In genomic region chr14:24544057-24544456, GRCm38 (mm10) we compare ENCODE assay signal across 9 mouse cellular contexts. TPM values are rescaled to one million over a fixed set of nuclear protein-coding genes. Genes with fewer than 3 reads are reported as not detected.
DNase-seq lines count a peak whose midpoint lies in the region; ATAC-seq and TF ChIP-seq lines count a peak whose summit lies in the region.
"Had no signal": no experiment of that assay in that cellular context is flagged by ENCODE, and none has a peak within 500 bp of the region (broad histone marks: within the 10 kb centered on the region; RNA-seq: fewer than 3 reads in every experiment).

No protein-coding gene starts in this region.

- H3K9me3 ChIP-seq in forebrain, embryonic 10.5 days: peaks cover 9% of the 10 kb centered on the region
- no peaks in the 10 kb centered on the region for H3K9me3 ChIP-seq in forebrain, embryonic 12.5 days
- peaks cover 10% of the 10 kb centered on the region for H3K9me3 ChIP-seq in E14TG2a.4 (ENCODE audit: low read length)
- peaks cover 7% of the 10 kb centered on the region; the same call in 1 of the 2 replicates for H3K9me3 ChIP-seq in embryonic facial prominence, embryonic 14.5 days (ENCODE audit: control insufficient read depth, low read length)

- no peak for TF ChIP-seq POLR2A in small intestine, adult 2 months (IDR thresholded peaks at IDR 0.05; ENCODE audit: low read depth, low read length)

- H3K4me2 ChIP-seq in forebrain, embryonic 12.5 days: no peak overlapping the region
- no peak overlapping the region for H3K4me2 ChIP-seq in embryonic facial prominence, embryonic 14.5 days (ENCODE audit: low read depth, low read length)

- H3K9ac ChIP-seq in forebrain, embryonic 12.5 days: no peak overlapping the region
- no peak overlapping the region for H3K9ac ChIP-seq in embryonic facial prominence, embryonic 14.5 days (ENCODE audit: low read depth, low read length)

- H3K4me3 ChIP-seq in forebrain, embryonic 10.5 days: no peak overlapping the region
- no peak overlapping the region for H3K4me3 ChIP-seq in forebrain, embryonic 12.5 days (replicated peaks)
- H3K4me3 ChIP-seq in E14TG2a.4 (replicated peaks; ENCODE audit: low read length): no peak overlapping the region
- no peak overlapping the region for H3K4me3 ChIP-seq in embryonic facial prominence, embryonic 14.5 days (ENCODE audit: low read depth, low read length)
- H3K4me3 ChIP-seq in small intestine, adult 2 months (ENCODE audit: low read depth, low read length): no peak overlapping the region

- intact Hi-C loops in left cerebral cortex, postnatal 4 days (cut with DNase I): no loop called here

- 30% methylated on average over 2 of the region's 2 CpGs for WGBS in forebrain, embryonic 10.5 days
- WGBS in forebrain, embryonic 12.5 days: 26% methylated on average over 2 of the region's 2 CpGs
- 31% methylated on average over 2 of the region's 2 CpGs for whole genome bisulfite sequencing in embryonic facial prominence, embryonic 14.5 days
- WGBS in small intestine, adult 2 months: 32% methylated on average over 2 of the region's 2 CpGs

- H3K27me3 ChIP-seq in forebrain, embryonic 10.5 days (ENCODE audit: poor library complexity, severe bottlenecking): no peaks in the 10 kb centered on the region
- no peaks in the 10 kb centered on the region for H3K27me3 ChIP-seq in forebrain, embryonic 12.5 days
- H3K27me3 ChIP-seq in E14TG2a.4 (ENCODE audit: insufficient read depth, low read length): peaks cover 3% of the 10 kb centered on the region; the same call in 1 of the 2 replicates
- no peaks in the 10 kb centered on the region for H3K27me3 ChIP-seq in embryonic facial prominence, embryonic 14.5 days (replicated peaks; ENCODE audit: control insufficient read depth, insufficient read depth, low read length)
- H3K27me3 ChIP-seq in small intestine, adult 2 months (ENCODE audit: control insufficient read depth, insufficient read depth, low read length): no peaks in the 10 kb centered on the region

- DNase-seq in forebrain, embryonic 10.5 days (ENCODE audit: extremely low spot score, low spot score): no peak
- peak; percentile 45 for DNase-seq in left cerebral cortex, postnatal 4 days
- DNase-seq in left cerebral cortex, adult 11 months (ENCODE audit: low spot score): no peak
- DNase-seq in embryonic facial prominence, embryonic 14.5 days (ENCODE audit: low spot score): peak; percentile 31

- ATAC-seq in forebrain, embryonic 12.5 days (ENCODE audit: low FRiP score): no peak
- peak; percentile 47; the same call in 1 of the 2 replicates for ATAC-seq in embryonic facial prominence, embryonic 14.5 days (ENCODE audit: low read depth)
- ATAC-seq in activated CD4-positive, CD25-positive, alpha-beta regulatory T cell, adult 4 months: no peak

- H3K4me1 ChIP-seq in forebrain, embryonic 10.5 days: no peaks in the 10 kb centered on the region
- no peaks in the 10 kb centered on the region for H3K4me1 ChIP-seq in forebrain, embryonic 12.5 days
- H3K4me1 ChIP-seq in E14TG2a.4 (replicated peaks; ENCODE audit: low read depth, low read length): no peaks in the 10 kb centered on the region
- H3K4me1 ChIP-seq in embryonic facial prominence, embryonic 14.5 days (ENCODE audit: control insufficient read depth, insufficient read depth, low read length): 0 out of 2 replicates have a peak, but pooled peaks cover 3% of the 10 kb centered on the region
- H3K4me1 ChIP-seq in small intestine, adult 2 months (ENCODE audit: control insufficient read depth, insufficient read depth, insufficient read length, low read length): no peaks in the 10 kb centered on the region

- 0 out of 2 replicates have a peak overlapping the region, but pooled peaks have one; percentile 16 for H3K27ac ChIP-seq in forebrain, embryonic 10.5 days
- H3K27ac ChIP-seq in forebrain, embryonic 12.5 days: no peak overlapping the region
- H3K27ac ChIP-seq in embryonic facial prominence, embryonic 14.5 days (replicated peaks; ENCODE audit: low read depth, low read length): no peak overlapping the region
- H3K27ac ChIP-seq in small intestine, adult 2 months (ENCODE audit: insufficient read depth, low read depth, low read length): no peak overlapping the region

- H3K36me3 ChIP-seq in forebrain, embryonic 10.5 days (replicated peaks): no peaks in the 10 kb centered on the region
- no peaks in the 10 kb centered on the region for H3K36me3 ChIP-seq in forebrain, embryonic 12.5 days (replicated peaks)
- H3K36me3 ChIP-seq in E14TG2a.4 (ENCODE audit: insufficient read depth, low read length): no peaks in the 10 kb centered on the region
- no peaks in the 10 kb centered on the region for H3K36me3 ChIP-seq in embryonic facial prominence, embryonic 14.5 days (ENCODE audit: control insufficient read depth, insufficient read depth, low read length)
- H3K36me3 ChIP-seq in small intestine, adult 2 months (ENCODE audit: control insufficient read depth, insufficient read depth, low read length): no peaks in the 10 kb centered on the region
- H3K36me3 ChIP-seq: G1E had no signal

- TF ChIP-seq CTCF in E14TG2a.4 (conservative IDR thresholded peaks at IDR 0.05; ENCODE audit: low read length): peak; percentile 54
- TF ChIP-seq CTCF in small intestine, adult 2 months (IDR thresholded peaks at IDR 0.05; ENCODE audit: extremely low read depth, insufficient read length, insufficient replicate concordance, low read depth, low read length): peak; percentile 26; the same call in 1 of the 2 replicates

RNA-seq across cellular contexts. Expression of gene Rps24, which starts 57.1 kb away (rescaled TPM):
- 1,109 and 1,125 TPM in 2 replicates for polyA plus RNA-seq in forebrain, embryonic 10.5 days (2016; fragmentation: Nextera tagmentation; extraction: Ambion mirVana)
- polyA plus RNA-seq in forebrain, embryonic 12.5 days (2016; fragmentation: Nextera tagmentation; extraction: Ambion mirVana): 998 and 1,043 TPM in 2 replicates
- 1,000 to 10,000 TPM; 1,115 to 1,201 TPM for total RNA-seq in left cerebral cortex, postnatal 4 days (2021)
- 1,276 and 1,392 TPM in 2 replicates for polyA plus RNA-seq in embryonic facial prominence, embryonic 14.5 days (2014; fragmentation: Nextera tagmentation; extraction: Ambion mirVana)
- 255 and 261 TPM in 2 replicates for polyA plus RNA-seq in small intestine, adult 2 months (2012; rRNA removed)
- 1,000 to 10,000 TPM; 2,170 to 2,602 TPM for polyA plus RNA-seq in activated CD4-positive, CD25-positive, alpha-beta regulatory T cell, adult 4 months (2017; shearing (Covaris generic))

RNA-seq across cellular contexts. Expression of gene Polr3a, which starts 57.2 kb away (rescaled TPM):
- polyA plus RNA-seq in forebrain, embryonic 10.5 days (2016; fragmentation: Nextera tagmentation; extraction: Ambion mirVana): 21.2 and 21.3 TPM in 2 replicates
- polyA plus RNA-seq in forebrain, embryonic 12.5 days (2016; fragmentation: Nextera tagmentation; extraction: Ambion mirVana): 19.3 and 21.3 TPM in 2 replicates
- total RNA-seq in left cerebral cortex, postnatal 4 days (2021): 10 to 100 TPM; 33.9 to 34.8 TPM
- 14.6 and 14.9 TPM in 2 replicates for polyA plus RNA-seq in embryonic facial prominence, embryonic 14.5 days (2014; fragmentation: Nextera tagmentation; extraction: Ambion mirVana)
- polyA plus RNA-seq in small intestine, adult 2 months (2012; rRNA removed): 1.9 and 3.8 TPM in 2 replicates
- polyA plus RNA-seq in activated CD4-positive, CD25-positive, alpha-beta regulatory T cell, adult 4 months (2017; shearing (Covaris generic)): 10 to 100 TPM; 13.7 to 15.9 TPM

Comparison
In these comparisons a context has a peak if more than half of its experiments do, and no peak if none do; other contexts are left out.
1. DNase-seq: peak in left cerebral cortex, postnatal 4 days (single experiment) and embryonic facial prominence, embryonic 14.5 days (single experiment); none in forebrain, embryonic 10.5 days (single experiment) and left cerebral cortex, adult 11 months (single experiment).